Mouse (Mus musculus) embryonic stem cell, embryonic (primary cell): ENCODE results near the gene 2310030G06Rik.

ENCODE experiments used
- CTCF ChIA-PET, 4 experiments: fragments of 300-600 bp in 2 of 4; fragments of 350-600 bp in 2 of 4; sonication (Branson Sonifier 250); formaldehyde crosslinking; loops; one replicate each; lab custom pipeline; 2022; ENCODE audit warnings: inconsistent platforms in 2 of 4; lab: Charles Lee
- POLR2A ChIA-PET, 4 experiments: fragments of 300-600 bp in 2 of 4; fragments of 350-600 bp in 2 of 4; sonication (Branson Sonifier 250); formaldehyde crosslinking; loops; one replicate each; lab custom pipeline; 2022; ENCODE audit warnings: antibody characterized with exemption in 4 of 4, inconsistent platforms in 1 of 4; lab: Charles Lee

The 2310030G06Rik gene

DNA sequence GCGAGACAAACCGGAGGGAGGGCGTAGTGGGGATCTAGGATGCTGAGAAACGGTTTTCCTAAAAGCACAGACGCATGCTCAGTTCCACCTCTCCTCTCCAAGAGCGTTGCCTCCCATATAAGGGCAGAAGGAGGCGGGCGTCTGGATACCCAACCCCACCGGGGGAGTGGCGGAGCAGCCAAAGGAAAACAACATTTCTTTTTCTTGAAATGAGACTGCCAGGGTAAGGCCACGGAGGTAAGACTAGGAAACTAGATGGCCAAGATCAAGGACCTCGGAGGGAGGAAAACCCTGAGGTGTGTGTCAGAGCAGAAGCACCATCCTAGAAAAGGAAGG, 48.7 kb downstream of the 2310030G06Rik start:
- ChIA-PET POLR2A (interaction anchor here in 3 of 4 experiments (0.7 to 2.1 kb wide), 7 partner anchors 27 to 164 kb away, joined by 3 to 9 read pairs (median 3); partner anchors contain the start of genes 2310030G06Rik (in 1 of the 3) and Dixdc1 (in 1 of the 3)), CTCF (interaction anchor here in 1 of 4 experiments (1.1 kb wide), 2 partner anchors 56 to 169 kb away, joined by 3 read pairs; partner anchors contain the start of gene Pts)

DNA sequence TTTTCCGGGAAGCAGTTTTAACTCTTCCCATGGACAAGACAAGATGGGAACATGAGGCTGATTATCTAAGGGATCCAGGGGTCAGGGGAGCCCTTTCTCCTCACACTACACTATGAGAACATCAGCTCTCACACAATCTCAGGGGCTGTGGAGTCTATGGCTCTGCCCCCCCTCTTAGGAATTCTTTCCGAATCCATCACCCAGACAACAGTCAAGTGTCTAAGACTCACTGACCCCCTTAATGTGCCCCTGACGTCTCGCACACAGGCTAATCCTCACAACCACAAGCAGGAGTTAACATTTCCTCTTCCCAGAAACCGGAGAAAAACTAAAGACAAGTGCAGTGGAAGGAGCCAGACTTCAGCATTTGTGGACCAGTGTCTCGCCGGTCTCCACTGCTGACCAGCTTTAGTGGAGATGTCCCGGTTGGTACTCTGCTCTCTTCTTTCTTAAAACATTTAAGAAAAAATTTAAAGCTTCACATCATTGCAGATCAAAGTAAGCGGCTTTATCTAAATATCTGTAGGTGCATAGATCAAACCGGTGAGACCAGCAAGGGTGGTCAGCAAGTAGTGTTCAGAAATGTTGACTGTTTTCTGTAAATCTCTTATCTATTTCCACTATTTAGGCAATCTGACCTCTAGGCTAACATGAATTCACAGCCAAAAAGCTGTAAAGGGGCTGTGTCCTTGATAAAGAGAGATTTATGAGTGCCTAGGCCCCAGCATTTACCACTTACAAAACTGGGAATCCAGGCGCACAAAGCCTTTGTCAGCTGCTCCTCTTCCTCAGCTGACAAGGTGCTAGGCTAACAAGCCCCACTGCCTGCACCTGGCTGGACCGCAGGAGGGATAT, 49.3 kb downstream of the 2310030G06Rik start:
- CTCF ChIA-PET = no interaction called here
- POLR2A ChIA-PET = interaction anchor here in 3 of 4 experiments (0.7 to 1.4 kb wide), 4 partner anchors 30 to 165 kb away, joined by 3 to 5 read pairs (median 3); no protein-coding TSS in a partner anchor

DNA sequence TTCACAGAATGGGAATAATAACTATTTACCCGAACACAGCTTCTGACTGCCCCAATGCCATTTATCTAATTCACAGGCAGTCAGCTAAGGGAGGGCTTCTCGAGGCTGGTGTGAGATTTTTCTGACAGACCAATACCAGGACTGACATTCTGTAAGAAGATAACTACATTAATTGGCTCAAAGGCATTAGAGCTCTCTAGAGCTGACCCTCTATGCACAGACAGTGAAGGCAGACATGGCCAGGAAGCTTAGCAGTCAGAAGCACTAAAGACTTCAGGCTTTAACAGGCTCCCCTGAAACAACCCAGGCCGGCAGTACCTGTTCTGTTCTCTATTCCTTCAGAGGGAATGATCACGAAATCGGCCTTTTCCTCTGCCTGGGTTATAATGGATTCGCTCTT, 51.2 kb downstream of the 2310030G06Rik start:
- ChIA-PET POLR2A (interaction anchor here in 1 of 4 experiments (1.4 kb wide), 1 partner anchor 32 kb away, joined by 5 read pairs; no protein-coding TSS in a partner anchor), CTCF (no interaction called here)

DNA sequence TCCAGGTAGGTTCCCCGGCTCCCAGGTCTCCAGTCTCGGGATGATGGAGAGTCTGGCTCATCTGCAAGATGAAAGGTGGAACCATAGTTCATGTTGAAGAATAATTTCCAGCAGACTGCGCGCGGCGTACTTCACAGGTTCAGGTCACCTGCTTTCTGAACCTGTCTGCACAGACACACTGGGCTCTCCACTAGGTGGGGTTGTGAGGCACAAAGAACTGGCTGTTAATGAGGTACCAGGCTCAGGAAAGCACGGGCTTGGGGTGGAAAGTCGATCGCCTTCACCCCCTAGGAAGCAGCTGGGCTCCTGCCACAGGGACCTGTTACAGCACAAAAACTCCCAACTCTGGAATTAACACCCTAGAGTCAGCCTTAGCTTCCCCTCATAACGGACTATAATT, 52.7 kb downstream of the 2310030G06Rik start:
- CTCF ChIA-PET = interaction anchor here in 3 of 4 experiments (0.6 to 1.4 kb wide), 6 partner anchors 12 to 646 kb away, joined by 3 to 5 read pairs (median 3); partner anchors contain the start of gene Fdxacb1 (in 1 of the 3)
- POLR2A ChIA-PET = interaction anchor here in 3 of 4 experiments (0.6 to 1.6 kb wide), 10 partner anchors 9 to 1164 kb away, joined by 3 to 6 read pairs (median 3); partner anchors contain the start of gene Dixdc1 (in 1 of the 3)

DNA sequence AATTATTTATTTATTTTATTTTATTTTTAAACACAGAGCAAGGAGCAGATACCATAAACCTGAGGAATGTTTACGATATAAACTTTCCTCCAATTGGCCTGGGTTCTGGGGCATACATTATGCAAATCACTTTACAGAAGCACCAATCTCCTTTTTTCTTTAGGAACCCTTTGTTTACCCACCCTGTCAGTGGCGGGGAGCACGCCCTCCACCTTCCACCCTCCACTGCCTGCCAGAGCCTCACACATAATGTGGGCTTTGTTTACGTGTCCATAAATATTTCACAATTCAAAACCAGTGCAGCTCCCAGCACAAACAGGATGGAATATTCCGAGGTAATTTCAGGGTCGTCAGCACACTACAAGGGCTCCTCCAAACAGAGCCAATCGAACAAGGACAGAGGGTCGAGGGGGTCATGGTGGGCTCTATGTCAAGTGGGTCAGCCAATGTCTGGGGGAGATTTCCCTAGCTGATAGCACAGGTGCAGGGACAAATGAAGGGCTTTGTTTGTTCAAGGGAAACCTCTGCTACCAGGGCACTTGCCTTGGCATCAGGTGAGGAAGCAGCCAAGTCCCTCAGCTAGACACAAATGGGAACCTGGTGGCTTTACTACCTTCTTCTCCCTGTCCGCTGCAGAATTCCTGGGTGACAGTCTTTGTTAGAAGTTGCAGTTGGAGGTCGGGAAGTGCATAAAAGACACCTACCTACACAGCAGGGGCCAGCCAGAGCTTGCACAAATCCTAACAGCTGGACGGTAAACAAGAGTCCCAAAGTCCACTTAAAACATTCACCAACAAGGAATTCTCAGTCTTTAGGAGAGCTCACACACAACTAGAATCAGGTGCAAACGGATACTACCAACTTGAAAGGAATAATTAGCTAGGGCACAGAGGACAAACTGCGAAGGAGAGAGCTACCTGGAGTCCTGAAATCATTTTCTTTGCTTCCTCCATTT, 53.4 kb downstream of the 2310030G06Rik start:
- ChIA-PET POLR2A (interaction anchor here in 3 of 4 experiments (0.6 to 1.6 kb wide), 12 partner anchors 8 to 1164 kb away, joined by 3 to 6 read pairs (median 3); partner anchors contain the start of gene Dixdc1 (in 1 of the 3)), CTCF (interaction anchor here in 3 of 4 experiments (0.6 to 1.4 kb wide), 6 partner anchors 11 to 646 kb away, joined by 3 to 5 read pairs (median 3); partner anchors contain the start of gene Fdxacb1 (in 1 of the 3))
